Mouse (Mus musculus): ENCODE results near the gene Strn. TPM values are rescaled to one million over a fixed set of nuclear protein-coding genes. Genes with fewer than 3 reads are reported as not detected.

Strn gene
- polyA plus RNA-seq, 1 experiment from 2014 or later: 8.0 TPM

GRCm38 (mm10) chr17:78601042-78601441, 136.0 kb downstream of the Strn start:
- Histone ChIP-seq H3K9me3 (ENCODE audit: control insufficient read depth, low read length) (no peaks in the 10 kb centered on the region), H3K9ac (no peak overlapping the region), H3K4me1 (replicated peaks; ENCODE audit: control insufficient read depth, insufficient read depth, low read length) (no peaks in the 10 kb centered on the region; the same call in 1 of the 2 replicates), H3K4me3 (replicated peaks; ENCODE audit: low read length) (no peak overlapping the region), H3K4me2 (replicated peaks) (no peak overlapping the region), H3K27ac (no peak overlapping the region), H3K36me3 (replicated peaks; ENCODE audit: control insufficient read depth, insufficient read depth) (no peaks in the 10 kb centered on the region), H3K27me3 (ENCODE audit: control insufficient read depth, insufficient read depth, low read length) (no peaks in the 10 kb centered on the region)
- WGBS: 78% methylated on average over 6 of the region's 6 CpGs
- ATAC-seq (ENCODE audit: low FRiP score) (peak; percentile 35; the same call in 1 of the 2 replicates), DNase-seq (ENCODE audit: low spot score) (no peak)

Other genes with a start within 250 kb of the Strn start
- gene Vit, start 229.1 kb downstream of the Strn start, polyA plus RNA-seq (2014; fragmentation: Nextera tagmentation; extraction: Ambion mirVana): 4.3 TPM in 2 replicates
- gene Heatr5b, start 98.2 kb upstream of the Strn start, polyA plus RNA-seq (2014; fragmentation: Nextera tagmentation; extraction: Ambion mirVana): 20.1 and 21.4 TPM in 2 replicates
- gene Gpatch11, start 98.4 kb upstream of the Strn start, polyA plus RNA-seq (2014; fragmentation: Nextera tagmentation; extraction: Ambion mirVana): 48.7 and 55.3 TPM in 2 replicates
- 2.1 and 4.3 TPM in 2 replicates for gene Eif2ak2, start 145.4 kb upstream of the Strn start, polyA plus RNA-seq (2014; fragmentation: Nextera tagmentation; extraction: Ambion mirVana)
- 0.27 and 0.37 TPM in 2 replicates for gene Sult6b1, start 169.8 kb upstream of the Strn start, polyA plus RNA-seq (2014; fragmentation: Nextera tagmentation; extraction: Ambion mirVana)
- gene Cebpzos, start 179.3 kb upstream of the Strn start, polyA plus RNA-seq (2014; fragmentation: Nextera tagmentation; extraction: Ambion mirVana): 119 and 122 TPM in 2 replicates
- gene Cebpz, start 199.9 kb upstream of the Strn start, polyA plus RNA-seq (2014; fragmentation: Nextera tagmentation; extraction: Ambion mirVana): 40.2 and 43.7 TPM in 2 replicates
- gene Ndufaf7, start 199.9 kb upstream of the Strn start, polyA plus RNA-seq (2014; fragmentation: Nextera tagmentation; extraction: Ambion mirVana): 59.5 and 66.0 TPM in 2 replicates